In the genomic region with DNA sequence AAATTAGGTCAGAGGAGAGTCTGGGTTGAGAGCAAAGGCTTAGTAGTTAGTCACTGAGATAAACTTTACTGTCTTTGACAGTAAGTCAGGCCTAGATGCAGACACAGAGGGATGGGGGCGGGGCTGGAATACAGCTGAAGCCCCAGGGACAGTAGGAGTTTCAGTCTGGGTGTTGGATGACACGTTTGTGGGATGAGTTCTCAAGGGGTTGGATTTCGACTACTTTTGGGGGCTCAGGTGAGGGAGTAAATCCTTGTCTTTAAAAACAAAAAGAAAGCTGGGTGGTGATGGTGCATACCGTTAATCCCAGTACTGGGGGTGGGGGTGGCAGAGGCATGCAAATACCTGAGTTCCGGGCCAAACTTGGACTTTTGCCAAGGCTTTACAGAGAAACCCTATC, we compare ENCODE assay signal across 9 mouse cellular contexts. TPM values are rescaled to one million over a fixed set of nuclear protein-coding genes. Genes with fewer than 3 reads are reported as not detected.
DNase-seq lines count a peak whose midpoint lies in the region; ATAC-seq and TF ChIP-seq lines count a peak whose summit lies in the region.
"Had no signal": no experiment of that assay in that cellular context is flagged by ENCODE, and none has a peak within 500 bp of the region (broad histone marks: within the 10 kb centered on the region; RNA-seq: fewer than 3 reads in every experiment).

No protein-coding gene starts in this region.

- H3K27ac ChIP-seq in gastrocnemius, adult 2 months: peak overlapping the region; percentile 96
- H3K27ac ChIP-seq in limb, embryonic 11.5 days (replicated peaks; ENCODE audit: low read depth, low read length): 0 out of 2 replicates have a peak overlapping the region, but pooled peaks have one; percentile 76

- H3K4me2 ChIP-seq in limb, embryonic 11.5 days (ENCODE audit: low read depth, severe bottlenecking): peak overlapping the region; percentile 63; the same call in 1 of the 2 replicates

- WGBS in limb, embryonic 11.5 days: 18% methylated on average over 5 of the region's 5 CpGs

- no peak for TF ChIP-seq CTCF in gastrocnemius, adult 2 months (IDR thresholded peaks at IDR 0.05)

- H3K4me1 ChIP-seq in limb, embryonic 11.5 days (ENCODE audit: control insufficient read depth, insufficient read depth, low read length): peaks cover 15% of the 10 kb centered on the region

- H3K27me3 ChIP-seq in limb, embryonic 11.5 days (ENCODE audit: control insufficient read depth, insufficient read depth, low read length): no peaks in the 10 kb centered on the region

- H3K36me3 ChIP-seq in limb, embryonic 11.5 days (ENCODE audit: control insufficient read depth, insufficient read depth, low read length): no peaks in the 10 kb centered on the region

- intact Hi-C loops in gastrocnemius, adult 2 months (cut with DNase I): loop anchor here (2.0 kb wide), 1 partner anchor 22 kb away; no protein-coding TSS in a partner anchor

- no peak for ATAC-seq in limb, embryonic 11.5 days (ENCODE audit: insufficient number of reproducible peaks, low FRiP score, low TSS enrichment, low read depth)
- ATAC-seq in cerebellum, adult (ENCODE audit: insufficient number of reproducible peaks, low FRiP score, low TSS enrichment): no peak

- H3K9me3 ChIP-seq in limb, embryonic 11.5 days (ENCODE audit: control insufficient read depth, low read length): no peaks in the 10 kb centered on the region

- no peak overlapping the region for H3K9ac ChIP-seq in limb, embryonic 11.5 days (ENCODE audit: low read length)

- H3K4me3 ChIP-seq in gastrocnemius, adult 2 months: peak overlapping the region; percentile 69
- H3K4me3 ChIP-seq in limb, embryonic 11.5 days (ENCODE audit: low read depth, low read length): no peak overlapping the region

- DNase-seq in gastrocnemius, adult 2 months: no peak
- no peak for DNase-seq in gastrocnemius, adult 8-10 months (ENCODE audit: low spot score in 2 of 2)
- DNase-seq in urinary bladder, postnatal 14 days (ENCODE audit: low spot score): peak; percentile 35
- no peak for DNase-seq in urinary bladder, adult 2 months (ENCODE audit: low spot score)
- no peak for DNase-seq in limb, embryonic 11.5 days (ENCODE audit: low spot score)
- DNase-seq in spleen, adult 12 weeks (ENCODE audit: low spot score): no peak
- DNase-seq in cerebellum, postnatal 36 days: no peak

RNA-seq across cellular contexts. Expression of a gene that starts 7.3 kb away (rescaled TPM):
- total RNA-seq in gastrocnemius, adult 2 months (2021): 10 to 100 TPM; 23.0 to 25.1 TPM
- 10 to 100 TPM; 17.9 to 22.2 (median 20.5) TPM for total RNA-seq in gastrocnemius, adult 8-10 months (2022)
- polyA plus RNA-seq in urinary bladder, adult 2 months (2012; rRNA removed): 19.1 and 24.2 TPM in 2 replicates
- 11.8 and 13.3 TPM in 2 replicates for polyA plus RNA-seq in limb, embryonic 11.5 days (2014; fragmentation: Nextera tagmentation; extraction: Ambion mirVana)

RNA-seq across cellular contexts. Expression of a gene that starts 31.6 kb away (rescaled TPM):
- total RNA-seq in gastrocnemius, adult 2 months (2021): not detected
- not detected for total RNA-seq in gastrocnemius, adult 8-10 months (2022)
- 0.15 and 0.21 TPM in 2 replicates for polyA plus RNA-seq in urinary bladder, adult 2 months (2012; rRNA removed)
- 1.7 and 2.3 TPM in 2 replicates for polyA plus RNA-seq in limb, embryonic 11.5 days (2014; fragmentation: Nextera tagmentation; extraction: Ambion mirVana)
- total RNA-seq: MEL had no signal

RNA-seq across cellular contexts. Expression of a gene that starts 46.5 kb away (rescaled TPM):
- 1 to 10 TPM; 7.2 to 9.5 TPM for total RNA-seq in gastrocnemius, adult 2 months (2021)
- 10 to 100 TPM in 3 of 4 experiments, 1 to 10 TPM in 1; 9.9 to 14.2 (median 11.7) TPM for total RNA-seq in gastrocnemius, adult 8-10 months (2022)
- 0.53 and 0.62 TPM in 2 replicates for polyA plus RNA-seq in urinary bladder, adult 2 months (2012; rRNA removed)
- polyA plus RNA-seq in limb, embryonic 11.5 days (2014; fragmentation: Nextera tagmentation; extraction: Ambion mirVana): not detected in 2 replicates

RNA-seq across cellular contexts. Expression of a gene that starts 48.1 kb away (rescaled TPM):
- 1 to 10 TPM; 5.7 to 7.8 TPM for total RNA-seq in gastrocnemius, adult 2 months (2021)
- 1 to 10 TPM; 5.3 to 7.5 (median 6.8) TPM for total RNA-seq in gastrocnemius, adult 8-10 months (2022)
- polyA plus RNA-seq in urinary bladder, adult 2 months (2012; rRNA removed): 19.1 and 21.4 TPM in 2 replicates
- polyA plus RNA-seq in limb, embryonic 11.5 days (2014; fragmentation: Nextera tagmentation; extraction: Ambion mirVana): 115 and 116 TPM in 2 replicates
